Mouse (Mus musculus) lung, adult 2 months (tissue): ENCODE results near the gene Rfwd3. TPM values are rescaled to one million over a fixed set of nuclear protein-coding genes. Genes with fewer than 3 reads are reported as not detected.
"Not testable (repeated sequence)": the region's sequence is repeated elsewhere in the genome, so short reads cannot be mapped to it uniquely, and the experiment has no call there.

Experiments used
- DNase-seq: peaks from one replicate; pipeline ENCODE4 v3.0.0; 2022
- H3K4me1 ChIP-seq: fragments of 200-500 bp; 2 replicates; pipeline ENCODE4 v1.6.1; 2011; ENCODE audit warnings: low read length; ENCODE audit not compliant: control insufficient read depth, insufficient read depth
- H3K4me3 ChIP-seq: fragments of 200-500 bp; replicated peaks from 2 replicates; pipeline ENCODE3; 2011; ENCODE audit warnings: low read depth, mild to moderate bottlenecking, control low read depth, low read length; ENCODE audit errors: extremely low read depth
- CTCF ChIP-seq: fragments of 200-500 bp; IDR thresholded peaks from 2 replicates; pipeline ENCODE4 v1.5.1; 2011; ENCODE audit warnings: mild to moderate bottlenecking, low read length, control low read depth; ENCODE audit not compliant: insufficient read depth
- POLR2A ChIP-seq: fragments of 200-500 bp; IDR thresholded peaks from 2 replicates; pipeline ENCODE4 v1.6.1; 2011; ENCODE audit warnings: low read depth, mild to moderate bottlenecking, control low read depth, low read length, borderline replicate concordance; ENCODE audit errors: extremely low read depth
- WGBS: fragments of 180-500 bp; shearing (Covaris S2); methylation state at CpG from one replicate; pipeline ENCODE4 v1.1.7; 2018; 5-methylcytosine and 5-hydroxymethylcytosine counted together
- polyA plus RNA-seq: library from polyadenylated mRNA; depleted of rRNA; stranded (reverse); fragments of >200 nt; gene quantifications from 2 replicates; pipeline ENCODE4 v1.2.3, GENCODE M21; 2012; rRNA removed

Rfwd3 gene
- polyA plus RNA-seq, 1 experiment, result 10.8 TPM

DNA sequence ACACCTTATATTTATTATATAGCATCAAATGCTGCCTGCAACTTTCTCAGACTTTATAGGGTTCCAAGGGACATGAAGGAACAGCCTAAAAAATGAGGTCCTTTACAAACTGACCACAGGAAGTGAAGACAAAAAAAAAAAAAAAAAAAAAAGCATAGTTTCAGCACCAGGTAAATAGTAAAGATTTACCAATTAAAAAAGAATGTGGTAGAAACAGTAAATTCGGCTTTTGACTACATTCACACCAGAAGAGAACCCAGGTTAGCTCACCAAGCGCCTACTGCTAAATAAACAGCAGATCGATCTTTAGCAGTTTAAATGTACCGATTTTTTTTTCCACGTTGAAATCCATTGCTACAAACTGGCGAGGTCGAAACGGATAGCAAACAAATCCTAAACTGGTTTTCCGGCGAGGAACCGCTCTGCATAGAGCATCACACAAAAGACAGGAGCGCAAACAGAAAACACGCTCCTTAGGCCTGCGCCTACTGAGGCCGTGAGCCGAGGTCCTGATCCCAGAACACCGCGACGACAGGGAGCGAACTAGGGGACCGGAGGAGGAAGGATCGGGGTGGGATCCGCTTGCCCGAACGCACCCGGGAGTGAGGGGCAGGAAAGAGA lies 41.9 kb downstream of the Rfwd3 start:
- 1% methylated on average over 26 of the region's 26 CpGs for WGBS
- Histone ChIP-seq H3K4me1 (peaks cover 4% of the 10 kb centered on the region; the same call in 1 of the 2 replicates), H3K4me3 (peak overlapping the region; percentile 97)
- TF ChIP-seq POLR2A (no peak), CTCF (no peak)
- no peak for DNase-seq

DNA sequence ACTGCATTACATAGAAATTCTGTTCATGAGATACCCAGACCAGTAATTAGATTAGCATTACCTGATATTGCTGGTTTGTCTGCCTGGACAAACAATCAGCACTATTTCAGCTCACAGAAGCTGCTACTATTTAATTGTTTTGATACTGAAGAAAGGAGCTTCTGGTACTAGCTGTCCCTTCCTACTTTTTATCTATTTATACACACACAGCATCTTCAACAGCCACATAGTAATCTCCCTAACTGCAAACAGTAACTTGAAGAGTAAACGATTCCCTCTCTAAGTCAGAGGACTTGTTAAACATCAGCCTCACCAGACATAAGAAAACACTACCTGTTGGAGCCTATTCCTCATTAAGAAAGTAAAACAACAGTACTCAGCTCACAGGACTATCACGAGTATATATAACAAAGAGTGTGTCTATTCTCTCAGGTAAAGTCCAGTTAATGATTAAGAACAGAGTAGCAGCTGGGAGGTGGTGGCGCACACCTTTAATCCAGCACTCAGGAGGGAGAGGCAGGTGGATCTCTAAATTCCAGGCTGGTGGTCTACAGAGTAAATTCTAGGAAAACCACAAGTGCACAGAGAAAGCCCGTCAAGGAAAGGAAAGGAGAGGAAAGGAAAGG lies 47.4 kb downstream of the Rfwd3 start:
- DNase-seq, result no peak
- WGBS, result 68% methylated on average over 4 of the region's 4 CpGs
- Histone ChIP-seq H3K4me3 (no peak overlapping the region), H3K4me1 (peaks cover 2% of the 10 kb centered on the region; the same call in 1 of the 2 replicates)
- no peak for TF ChIP-seq CTCF
- TF ChIP-seq POLR2A, result no peak

DNA sequence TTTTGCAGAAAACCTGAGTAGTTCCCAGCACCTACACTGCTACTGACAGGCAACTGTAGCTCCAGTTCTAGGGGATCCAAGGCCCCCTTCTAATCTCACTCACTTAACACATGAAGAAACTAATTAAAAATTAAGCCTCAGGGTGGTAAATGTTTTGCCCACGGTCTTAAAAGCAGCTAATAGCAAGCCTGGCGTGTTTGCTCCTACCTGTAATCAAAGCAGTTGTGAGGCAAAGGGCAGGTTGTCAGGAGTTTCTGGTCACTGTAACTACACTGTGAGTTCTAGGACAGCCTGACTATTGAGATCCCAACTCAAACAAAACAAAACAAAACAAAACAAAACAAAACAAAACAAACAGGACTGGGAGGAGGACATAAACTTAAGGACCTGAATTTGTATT lies 49.9 kb downstream of the Rfwd3 start:
- peaks cover 3% of the 10 kb centered on the region for H3K4me1 ChIP-seq
- TF ChIP-seq CTCF (no peak), POLR2A (no peak)
- 80% methylated on average over 2 of the region's 2 CpGs for WGBS
- no peak for DNase-seq
- H3K4me3 ChIP-seq, result no peak overlapping the region

DNA sequence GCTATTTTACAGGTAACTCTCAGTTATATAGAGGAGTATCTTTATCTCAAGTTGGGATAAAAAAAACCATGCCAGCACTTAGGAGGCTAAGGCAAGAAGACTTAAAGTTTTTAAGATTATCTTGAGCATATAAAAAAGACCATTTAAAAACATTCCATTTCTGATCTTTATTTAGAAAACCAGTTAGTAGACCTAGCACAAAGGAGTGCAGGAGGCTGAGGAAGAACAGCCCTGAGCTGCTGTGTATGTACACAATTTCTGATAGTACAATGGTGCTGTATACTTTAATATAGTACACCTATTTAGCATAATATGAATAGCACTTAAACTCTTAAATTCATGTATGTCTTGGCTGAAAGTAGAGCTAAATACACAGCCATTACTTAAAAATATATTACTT lies 51.9 kb downstream of the Rfwd3 start:
- DNase-seq, result no peak
- Histone ChIP-seq H3K4me3 (no peak overlapping the region), H3K4me1 (peaks cover 3% of the 10 kb centered on the region)
- TF ChIP-seq CTCF, result no peak
- no peak for TF ChIP-seq POLR2A

DNA sequence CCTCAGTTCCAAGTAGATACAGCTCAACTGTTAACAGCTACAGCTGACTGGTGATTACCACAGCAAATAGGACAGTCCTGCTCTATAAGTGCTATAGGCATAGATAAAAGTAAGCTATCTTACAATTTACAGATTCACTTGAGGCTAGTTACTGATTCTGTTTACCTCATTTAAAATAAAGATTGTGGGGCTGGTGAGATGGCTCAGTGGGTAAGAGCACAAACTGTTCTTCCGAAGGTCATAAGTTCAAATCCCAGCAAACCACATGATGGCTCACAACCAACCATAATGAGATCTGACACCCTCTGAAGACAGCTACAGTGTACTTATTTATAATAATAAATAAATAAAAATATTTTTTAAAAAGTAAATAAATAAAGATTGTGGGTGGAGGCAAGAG lies 53.2 kb downstream of the Rfwd3 start:
- H3K4me3 ChIP-seq, H3K4me1 ChIP-seq, DNase-seq: not testable (repeated sequence)
- 97% methylated on average over 1 of the region's 1 CpGs for WGBS

DNA sequence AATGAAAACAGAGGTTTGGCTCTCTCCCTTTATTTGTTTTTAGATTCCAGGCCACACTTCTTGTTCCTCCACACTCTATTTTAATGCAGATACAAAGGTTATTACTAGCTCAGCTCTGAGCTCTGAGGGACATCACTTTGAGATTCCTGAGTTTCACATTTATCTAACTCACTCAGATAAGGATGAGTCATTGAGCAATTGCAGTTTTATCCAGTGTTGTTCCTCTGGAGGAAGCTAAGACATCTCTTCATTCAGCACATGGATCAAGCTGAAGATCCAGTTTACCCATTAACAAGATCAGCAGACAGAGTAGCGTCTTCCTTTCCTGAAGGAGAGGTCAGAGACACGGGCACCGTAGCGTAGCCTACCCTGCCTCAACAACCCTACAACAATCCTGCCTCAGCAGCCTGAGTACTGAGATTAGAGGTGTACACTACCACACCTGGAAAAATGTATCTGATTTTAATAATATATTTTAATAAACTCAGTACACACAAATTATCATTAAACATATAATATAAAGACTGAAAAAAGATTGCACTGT lies 53.7 kb downstream of the Rfwd3 start:
- H3K4me3 ChIP-seq, result no peak overlapping the region
- peaks cover 3% of the 10 kb centered on the region for H3K4me1 ChIP-seq
- DNase-seq, result no peak
- no peak for TF ChIP-seq POLR2A
- no peak for TF ChIP-seq CTCF
- 63% methylated on average over 4 of the region's 4 CpGs for WGBS

DNA sequence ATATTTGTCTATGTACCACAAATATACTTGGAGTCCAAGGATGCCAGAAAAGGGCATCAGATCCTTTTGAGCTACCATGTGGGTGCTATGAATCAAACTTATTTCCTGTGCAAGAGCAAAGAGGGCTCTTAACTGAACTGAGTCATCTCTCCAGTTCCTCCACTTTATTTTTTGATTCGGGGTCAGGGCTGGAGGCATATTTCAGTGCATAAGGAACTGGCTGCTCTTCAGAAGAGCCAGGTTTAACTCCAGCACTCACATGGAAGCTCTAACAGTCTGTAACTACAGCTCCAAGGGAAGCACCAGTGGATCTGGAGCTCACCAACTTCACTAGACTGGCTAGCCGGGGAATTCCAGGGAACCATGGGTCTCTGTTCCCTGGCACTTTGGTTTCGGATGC lies 62.7 kb downstream of the Rfwd3 start:
- TF ChIP-seq POLR2A, result no peak
- TF ChIP-seq CTCF, result no peak
- DNase-seq, result no peak
- H3K4me1 ChIP-seq, result peaks cover 5% of the 10 kb centered on the region; the same call in 1 of the 2 replicates
- H3K4me3 ChIP-seq, result no peak overlapping the region
- WGBS, result 67% methylated on average over 3 of the region's 3 CpGs

DNA sequence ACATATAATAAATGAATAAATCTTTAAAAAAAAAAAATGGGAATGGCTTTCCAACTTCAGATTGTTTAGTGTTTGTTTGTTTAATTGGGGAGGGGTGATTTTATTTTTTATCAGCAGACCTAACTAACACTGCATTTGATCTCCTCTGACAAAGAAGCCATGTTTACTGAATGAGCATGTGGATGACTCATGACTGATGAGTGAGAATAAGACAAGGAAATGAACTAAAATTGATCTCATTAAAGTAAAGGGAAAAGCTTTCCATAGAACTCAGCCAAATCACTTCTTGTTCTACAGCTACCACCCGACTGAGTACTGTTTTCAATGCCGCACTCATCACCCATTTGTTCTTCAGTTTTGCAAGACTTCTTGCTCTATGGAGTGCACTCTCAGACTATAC lies 66.3 kb downstream of the Rfwd3 start:
- no peak overlapping the region for H3K4me3 ChIP-seq
- WGBS, result 85% methylated on average over 2 of the region's 2 CpGs
- no peak for TF ChIP-seq CTCF
- TF ChIP-seq POLR2A, result no peak
- peaks cover 5% of the 10 kb centered on the region; the same call in 1 of the 2 replicates for H3K4me1 ChIP-seq
- DNase-seq, result no peak

DNA sequence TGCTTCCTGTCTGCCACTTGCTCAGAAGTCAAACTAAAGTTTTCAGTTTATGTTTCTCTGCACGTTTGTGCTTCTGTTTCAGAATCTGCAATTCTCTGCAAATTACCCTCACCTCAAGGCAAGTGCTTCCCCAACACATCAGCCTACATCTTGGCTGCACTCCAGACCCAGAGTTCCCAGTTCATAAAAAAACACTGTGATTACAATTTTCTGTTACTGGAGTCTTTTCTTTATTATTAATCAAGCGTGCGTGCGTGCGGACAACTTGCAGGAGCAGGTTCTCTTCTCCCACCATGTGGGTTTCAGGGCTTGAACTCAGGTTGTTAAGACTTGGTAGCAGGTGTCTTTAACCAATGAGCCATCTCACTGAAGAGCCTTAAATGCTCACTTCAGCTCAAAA lies 75.9 kb downstream of the Rfwd3 start:
- Histone ChIP-seq H3K4me1 (no peaks in the 10 kb centered on the region; the same call in 1 of the 2 replicates), H3K4me3 (no peak overlapping the region)
- TF ChIP-seq CTCF (no peak), POLR2A (no peak)
- no peak for DNase-seq
- 53% methylated on average over 5 of the region's 5 CpGs for WGBS

Other genes starting within 250 kb of the Rfwd3 start
- gene Exosc6, start 243.9 kb downstream of the Rfwd3 start, polyA plus RNA-seq, result 1.8 and 22.2 TPM in 2 replicates
- 0.07 TPM in 1 of 2 replicates, not detected in the other for gene Clec18a, start 207.8 kb downstream of the Rfwd3 start, polyA plus RNA-seq
- 12.0 and 12.5 TPM in 2 replicates for gene Pdpr, start 205.6 kb downstream of the Rfwd3 start, polyA plus RNA-seq
- gene Glg1, start 41.0 kb downstream of the Rfwd3 start, polyA plus RNA-seq, result 38.8 and 44.7 TPM in 2 replicates
- gene Mlkl, start 38.0 kb upstream of the Rfwd3 start, polyA plus RNA-seq, result 1.7 and 2.5 TPM in 2 replicates
- gene Fa2h, start 93.6 kb upstream of the Rfwd3 start, polyA plus RNA-seq, result 0.80 and 1.3 TPM in 2 replicates
- 6.7 and 8.9 TPM in 2 replicates for gene Wdr59, start 221.9 kb upstream of the Rfwd3 start, polyA plus RNA-seq
- 103 and 116 TPM in 2 replicates for gene Znrf1, start 235.9 kb upstream of the Rfwd3 start, polyA plus RNA-seq